8 mouse cellular contexts compared by ENCODE assay signal in genomic region chr17:79713276-79713642, GRCm38 (mm10). TPM values are rescaled to one million over a fixed set of nuclear protein-coding genes. Genes with fewer than 3 reads are reported as not detected.
A peak's percentile ranks its signal among the peaks of the same experiment; 100 is the strongest.
DNase-seq lines count a peak whose midpoint lies in the region; ATAC-seq and TF ChIP-seq lines count a peak whose summit lies in the region.

No protein-coding gene starts in this region.

- peaks cover 69% of the 10 kb centered on the region for H3K27me3 ChIP-seq in heart, embryonic 12.5 days (replicated peaks)
- peaks cover 73% of the 10 kb centered on the region for H3K27me3 ChIP-seq in limb, embryonic 15.5 days
- peaks cover 32% of the 10 kb centered on the region for H3K27me3 ChIP-seq in stomach, embryonic 14.5 days (ENCODE audit: control insufficient read depth, insufficient read depth, low read length)

- peak overlapping the region; percentile 34 to 53 for H3K4me3 ChIP-seq in ES-E14 (ENCODE audit: insufficient read depth in 1 of 2, low read depth in 1 of 2, low read length in 2 of 2, poor library complexity in 1 of 2, severe bottlenecking in 1 of 2)
- peak overlapping the region; percentile 56 for H3K4me3 ChIP-seq in heart, embryonic 12.5 days
- peak overlapping the region; percentile 42 for H3K4me3 ChIP-seq in limb, embryonic 15.5 days
- H3K4me3 ChIP-seq in stomach, embryonic 14.5 days (ENCODE audit: low read depth, low read length) = peak overlapping the region; percentile 38

- H3K9me3 ChIP-seq in ES-E14 (ENCODE audit: control insufficient read depth, insufficient read depth, low read depth, low read length) = no peaks in the 10 kb centered on the region
- no peaks in the 10 kb centered on the region for H3K9me3 ChIP-seq in heart, embryonic 12.5 days (replicated peaks)
- H3K9me3 ChIP-seq in limb, embryonic 15.5 days = no peaks in the 10 kb centered on the region
- H3K9me3 ChIP-seq in stomach, embryonic 14.5 days (ENCODE audit: control insufficient read depth, low read depth, low read length) = no peaks in the 10 kb centered on the region

- peaks cover 0 to 8% of the 10 kb centered on the region in 2 experiments; a peak in 1 of 4 replicates for H3K4me1 ChIP-seq in ES-E14 (ENCODE audit: control insufficient read depth in 2 of 2, insufficient read depth in 2 of 2, low read length in 2 of 2, poor library complexity in 1 of 2)
- peaks cover 27% of the 10 kb centered on the region for H3K4me1 ChIP-seq in heart, embryonic 12.5 days (replicated peaks)
- H3K4me1 ChIP-seq in limb, embryonic 15.5 days = peaks cover 31% of the 10 kb centered on the region
- H3K4me1 ChIP-seq in stomach, embryonic 14.5 days (ENCODE audit: control insufficient read depth, insufficient read depth, low read length) = peaks cover 19% of the 10 kb centered on the region

- ATAC-seq in heart, embryonic 12.5 days (ENCODE audit: insufficient number of reproducible peaks, low FRiP score) = no peak
- no peak for ATAC-seq in limb, embryonic 15.5 days (ENCODE audit: insufficient number of reproducible peaks, low FRiP score, low TSS enrichment, low read depth)
- ATAC-seq in stomach, embryonic 14.5 days (ENCODE audit: insufficient number of reproducible peaks, insufficient read depth, low FRiP score, low read depth) = no peak

- no peak overlapping the region for H3K9ac ChIP-seq in ES-E14 (ENCODE audit: insufficient read depth, low read depth, low read length, poor library complexity, severe bottlenecking)
- peak overlapping the region; percentile 44; the same call in 1 of the 2 replicates for H3K9ac ChIP-seq in heart, embryonic 12.5 days
- H3K9ac ChIP-seq in limb, embryonic 15.5 days = no peak overlapping the region
- peak overlapping the region; percentile 18; the same call in 1 of the 2 replicates for H3K9ac ChIP-seq in stomach, embryonic 14.5 days (replicated peaks; ENCODE audit: low read depth, low read length)

- no peak overlapping the region for H3K27ac ChIP-seq in ES-E14 (ENCODE audit: insufficient read depth, low read depth, low read length, poor library complexity, severe bottlenecking)
- H3K27ac ChIP-seq in heart, embryonic 12.5 days (ENCODE audit: poor library complexity, severe bottlenecking) = no peak overlapping the region
- H3K27ac ChIP-seq in limb, embryonic 15.5 days = no peak overlapping the region
- no peak overlapping the region for H3K27ac ChIP-seq in stomach, embryonic 14.5 days (ENCODE audit: low read length)

- H3K36me3 ChIP-seq in ES-E14 (ENCODE audit: control insufficient read depth, insufficient read depth, low read length, poor library complexity, severe bottlenecking) = no peaks in the 10 kb centered on the region
- H3K36me3 ChIP-seq in heart, embryonic 12.5 days = no peaks in the 10 kb centered on the region
- no peaks in the 10 kb centered on the region for H3K36me3 ChIP-seq in limb, embryonic 15.5 days
- no peaks in the 10 kb centered on the region for H3K36me3 ChIP-seq in stomach, embryonic 14.5 days (ENCODE audit: control insufficient read depth, insufficient read depth, low read length)

- under 1% methylated on average over 24 of the region's 24 CpGs for WGBS in heart, embryonic 12.5 days
- 1% methylated on average over 24 of the region's 24 CpGs for WGBS in limb, embryonic 15.5 days
- under 1% methylated on average over 24 of the region's 24 CpGs for WGBS in stomach, embryonic 14.5 days

- H3K4me2 ChIP-seq in heart, embryonic 12.5 days = peak overlapping the region; percentile 91
- peak overlapping the region; percentile 87 for H3K4me2 ChIP-seq in limb, embryonic 15.5 days
- H3K4me2 ChIP-seq in stomach, embryonic 14.5 days (replicated peaks; ENCODE audit: low read depth, low read length) = peak overlapping the region; percentile 89

- peak; percentile 49 for DNase-seq in adrenal gland, adult 2 months
- DNase-seq in adrenal gland, postnatal 25 days = no peak
- DNase-seq in ES-E14 (ENCODE audit: low read depth, low spot score) = no peak
- no peak for DNase-seq in left cerebral cortex, adult 8-10 months (ENCODE audit: low spot score in 2 of 2)
- no peak for DNase-seq in gastrocnemius, adult 18-20 months (ENCODE audit: low spot score)

- in situ Hi-C loops in ES-E14 (cut with MboI; ENCODE audit: low sequenced_read_pairs in 2 of 2, unreplicated experiment in 2 of 2) = no loop called here

TF ChIP-seq in ES-E14, 5 proteins besides CTCF, POLR2A, EP300 and RAD21:
- no peak for TF ChIP-seq ZNF384 (IDR thresholded peaks at IDR 0.05; ENCODE audit: low read depth, low read length)
- TF ChIP-seq HCFC1 (IDR thresholded peaks at IDR 0.05; ENCODE audit: borderline replicate concordance, insufficient read depth, low read length) = no peak

RNA-seq across cellular contexts. Expression of gene Cyp1b1, which starts 1.6 kb away (rescaled TPM):
- total RNA-seq in adrenal gland, adult 2 months (2021) = 10 to 100 TPM; 29.6 to 46.6 TPM
- polyA plus RNA-seq in adrenal gland, adult 2 months (2012; rRNA removed) = 34.6 and 43.2 TPM in 2 replicates
- total RNA-seq in adrenal gland, postnatal 25 days (2021) = 18.0 and 23.3 TPM in 2 replicates
- 2.4 and 15.2 TPM in 2 replicates for total RNA-seq in ES-E14 (2012; rRNA removed)
- polyA plus RNA-seq in heart, embryonic 12.5 days (2016; fragmentation: Nextera tagmentation; extraction: Ambion mirVana) = 1.4 and 1.5 TPM in 2 replicates
- 1.9 TPM in 2 replicates for polyA plus RNA-seq in limb, embryonic 15.5 days (2015; fragmentation: Nextera tagmentation; extraction: Ambion mirVana)
- polyA plus RNA-seq in stomach, embryonic 14.5 days (2014; fragmentation: Nextera tagmentation; extraction: Ambion mirVana) = 9.1 and 12.1 TPM in 2 replicates
- total RNA-seq in left cerebral cortex, adult 8-10 months (2022) = 1 to 10 TPM; 2.4 to 4.0 (median 3.0) TPM
- total RNA-seq in gastrocnemius, adult 18-20 months (2021) = 1 to 10 TPM in 1 of 2 experiments, under 1 TPM in 1; 0.89 to 1.0 TPM

Comparison
In these comparisons a context has a peak if more than half of its experiments do, and no peak if none do; other contexts are left out.
1. H3K9ac ChIP-seq: peak in heart, embryonic 12.5 days (single experiment) and stomach, embryonic 14.5 days (single experiment); none in ES-E14 (single experiment) and limb, embryonic 15.5 days (single experiment).
2. Peak in every context shown above with its lines, with median percentiles within 50 percentile points of each other: H3K4me3 ChIP-seq and H3K4me2 ChIP-seq.